Comparison of ENCODE assay signal across 9 mouse cellular contexts in the genomic region with DNA sequence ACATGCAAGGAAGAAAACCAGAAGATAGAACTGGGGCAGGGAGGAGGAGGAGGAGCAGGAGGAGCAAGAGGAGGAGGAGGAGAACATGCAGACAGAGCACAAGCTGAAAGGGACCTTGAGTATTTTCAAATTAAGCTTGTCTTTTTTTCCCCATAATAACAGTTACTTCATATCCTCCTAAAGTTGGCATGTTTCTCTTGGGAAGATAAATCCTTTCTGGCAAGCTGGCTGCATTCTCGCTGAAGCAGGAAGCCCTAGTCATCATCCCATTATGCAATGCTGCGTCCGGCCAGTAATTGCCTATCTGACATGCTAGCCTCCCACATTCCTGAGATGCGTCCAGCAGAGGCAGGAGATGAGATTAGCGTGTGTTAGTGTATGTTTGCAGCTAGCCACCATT.
A peak's percentile ranks its signal among the peaks of the same experiment; 100 is the strongest.
DNase-seq lines count a peak whose midpoint lies in the region; ATAC-seq and TF ChIP-seq lines count a peak whose summit lies in the region.
"Had no signal": no experiment of that assay in that cellular context is flagged by ENCODE, and none has a peak within 500 bp of the region (broad histone marks: within the 10 kb centered on the region; RNA-seq: fewer than 3 reads in every experiment).

No protein-coding gene starts in this region.

- peaks cover 11% of the 10 kb centered on the region for H3K4me1 ChIP-seq in intestine, embryonic 14.5 days (replicated peaks; ENCODE audit: control insufficient read depth, insufficient read depth, low read length)
- no peaks in the 10 kb centered on the region for H3K4me1 ChIP-seq in intestine, postnatal 0 days (replicated peaks; ENCODE audit: control insufficient read depth, insufficient read depth, low read length)
- H3K4me1 ChIP-seq in kidney, embryonic 15.5 days, result peaks cover 34% of the 10 kb centered on the region

- H3K36me3 ChIP-seq in intestine, embryonic 14.5 days (ENCODE audit: control insufficient read depth, insufficient read depth, low read length), result no peaks in the 10 kb centered on the region
- no peaks in the 10 kb centered on the region for H3K36me3 ChIP-seq in intestine, postnatal 0 days (ENCODE audit: control insufficient read depth, insufficient read depth)
- no peaks in the 10 kb centered on the region for H3K36me3 ChIP-seq in kidney, embryonic 15.5 days
- H3K36me3 ChIP-seq: G1E had no signal

- no peak overlapping the region for H3K4me3 ChIP-seq in intestine, embryonic 14.5 days (ENCODE audit: low read depth, low read length)
- no peak overlapping the region for H3K4me3 ChIP-seq in intestine, postnatal 0 days (ENCODE audit: low read depth, low read length)
- no peak overlapping the region for H3K4me3 ChIP-seq in kidney, embryonic 15.5 days (replicated peaks)

- H3K4me2 ChIP-seq in intestine, embryonic 14.5 days (ENCODE audit: low read length), result peak overlapping the region; percentile 30
- no peak overlapping the region for H3K4me2 ChIP-seq in intestine, postnatal 0 days (replicated peaks; ENCODE audit: low read depth)
- H3K4me2 ChIP-seq in kidney, embryonic 15.5 days, result peak overlapping the region; percentile 20

- WGBS in intestine, embryonic 14.5 days, result 17% methylated on average over 5 of the region's 5 CpGs
- WGBS in intestine, postnatal 0 days, result 20% methylated on average over 5 of the region's 5 CpGs
- 1% methylated on average over 5 of the region's 5 CpGs for WGBS in kidney, embryonic 15.5 days

- peak; percentile 56 for DNase-seq in intestine, embryonic 14.5 days (ENCODE audit: low spot score)
- DNase-seq in adrenal gland, adult 8-10 months, result peak; percentile 80
- DNase-seq in gonadal fat pad, adult 2 months (ENCODE audit: low read depth), result peak; percentile 70
- peak; percentile 90 for DNase-seq in lung, postnatal 10 days
- peak; percentile 50 for DNase-seq in testis, postnatal 10 days (ENCODE audit: low spot score)

- no peak for TF ChIP-seq CTCF in intestine, postnatal 0 days (IDR thresholded peaks at IDR 0.05; ENCODE audit: low read depth)

- no peaks in the 10 kb centered on the region for H3K9me3 ChIP-seq in intestine, embryonic 14.5 days (ENCODE audit: control insufficient read depth, low read length)
- no peaks in the 10 kb centered on the region for H3K9me3 ChIP-seq in intestine, postnatal 0 days (ENCODE audit: control insufficient read depth)
- H3K9me3 ChIP-seq in kidney, embryonic 15.5 days (replicated peaks), result no peaks in the 10 kb centered on the region
- H3K9me3 ChIP-seq: G1E had no signal

- H3K27ac ChIP-seq in intestine, embryonic 14.5 days (ENCODE audit: low read depth), result peak overlapping the region; percentile 43; the same call in 1 of the 2 replicates
- H3K27ac ChIP-seq in intestine, postnatal 0 days (ENCODE audit: low read depth, low read length), result no peak overlapping the region
- peak overlapping the region; percentile 81 for H3K27ac ChIP-seq in kidney, embryonic 15.5 days

- H3K9ac ChIP-seq in intestine, embryonic 14.5 days (ENCODE audit: low read length), result no peak overlapping the region
- H3K9ac ChIP-seq in intestine, postnatal 0 days (ENCODE audit: low read depth, low read length), result no peak overlapping the region
- H3K9ac ChIP-seq in kidney, embryonic 15.5 days, result no peak overlapping the region

- 0 out of 2 replicates have a peak, but pooled peaks have one; percentile 55 for ATAC-seq in intestine, embryonic 14.5 days (replicated peaks; ENCODE audit: low FRiP score, low TSS enrichment, low read depth)
- no peak for ATAC-seq in intestine, postnatal 0 days
- ATAC-seq in kidney, embryonic 15.5 days (replicated peaks; ENCODE audit: low FRiP score), result peak; percentile 88
- no peak for ATAC-seq in monocyte, adult 5-6 weeks (replicated peaks; ENCODE audit: insufficient number of reproducible peaks, low FRiP score, low TSS enrichment, poor library complexity, severe bottlenecking)

- no peaks in the 10 kb centered on the region for H3K27me3 ChIP-seq in intestine, embryonic 14.5 days (replicated peaks; ENCODE audit: control insufficient read depth, insufficient read depth, low read length)
- no peaks in the 10 kb centered on the region for H3K27me3 ChIP-seq in intestine, postnatal 0 days (replicated peaks; ENCODE audit: control insufficient read depth, insufficient read depth, low read length)
- no peaks in the 10 kb centered on the region for H3K27me3 ChIP-seq in kidney, embryonic 15.5 days

Comparison
In these comparisons a context has a peak if more than half of its experiments do, and no peak if none do; other contexts are left out.
1. ATAC-seq: peak in intestine, embryonic 14.5 days (single experiment) and kidney, embryonic 15.5 days (single experiment); none in intestine, postnatal 0 days (single experiment) and monocyte, adult 5-6 weeks (single experiment).
2. Peak in every context shown above with its lines, with median percentiles within 50 percentile points of each other: DNase-seq.